Mouse (Mus musculus): ENCODE results near the gene Raly. TPM values are rescaled to one million over a fixed set of nuclear protein-coding genes. Genes with fewer than 3 reads are reported as not detected.

Gene Raly
- polyA plus RNA-seq, 1 experiment from 2014 or later = 63.5 TPM

- H3K9me3 ChIP-seq (replicated peaks; ENCODE audit: control insufficient read depth, low read length) = no peaks in the 10 kb centered on the region
- H3K4me1 ChIP-seq (ENCODE audit: control insufficient read depth, insufficient read depth, low read length) = no peaks in the 10 kb centered on the region
- no peak overlapping the region for H3K4me2 ChIP-seq
- H3K4me3 ChIP-seq (ENCODE audit: low read depth, low read length) = no peak overlapping the region
- no peaks in the 10 kb centered on the region for H3K36me3 ChIP-seq (ENCODE audit: control insufficient read depth, insufficient read depth, low read length)
- H3K27me3 ChIP-seq (ENCODE audit: control insufficient read depth, insufficient read depth, low read length) = no peaks in the 10 kb centered on the region
- ATAC-seq (replicated peaks; ENCODE audit: insufficient number of reproducible peaks, low FRiP score, low TSS enrichment) = no peak
- no peak overlapping the region for H3K9ac ChIP-seq (ENCODE audit: low read depth, low read length)
- no peak overlapping the region for H3K27ac ChIP-seq (ENCODE audit: low read depth, low read length)
Observed at GRCm38 (mm10) chr2:154848086-154848485, 57.2 kb downstream of the Raly start.

- Histone ChIP-seq H3K27ac (ENCODE audit: low read depth, low read length) (no peak overlapping the region), H3K36me3 (ENCODE audit: control insufficient read depth, insufficient read depth, low read length) (peaks cover 9% of the 10 kb centered on the region), H3K9ac (ENCODE audit: low read depth, low read length) (no peak overlapping the region), H3K4me3 (ENCODE audit: low read depth, low read length) (no peak overlapping the region), H3K4me2 (no peak overlapping the region), H3K9me3 (replicated peaks; ENCODE audit: control insufficient read depth, low read length) (no peaks in the 10 kb centered on the region), H3K27me3 (ENCODE audit: control insufficient read depth, insufficient read depth, low read length) (no peaks in the 10 kb centered on the region), H3K4me1 (ENCODE audit: control insufficient read depth, insufficient read depth, low read length) (peaks cover 9% of the 10 kb centered on the region)
- ATAC-seq (replicated peaks; ENCODE audit: insufficient number of reproducible peaks, low FRiP score, low TSS enrichment) = no peak
- 80% methylated on average over 1 of the region's 1 CpGs for WGBS (ENCODE audit: insufficient replicate concordance)
Observed at GRCm38 (mm10) chr2:154855383-154855782, 64.5 kb downstream of the Raly start.

GRCm38 (mm10) chr2:154863672-154864071 is 72.8 kb downstream of the Raly start:
- 93% methylated on average over 13 of the region's 13 CpGs for WGBS (ENCODE audit: insufficient replicate concordance)
- Histone ChIP-seq H3K9me3 (replicated peaks; ENCODE audit: control insufficient read depth, low read length) (no peaks in the 10 kb centered on the region), H3K27me3 (ENCODE audit: control insufficient read depth, insufficient read depth, low read length) (no peaks in the 10 kb centered on the region), H3K9ac (ENCODE audit: low read depth, low read length) (no peak overlapping the region), H3K4me1 (ENCODE audit: control insufficient read depth, insufficient read depth, low read length) (no peaks in the 10 kb centered on the region), H3K4me3 (ENCODE audit: low read depth, low read length) (no peak overlapping the region), H3K27ac (ENCODE audit: low read depth, low read length) (no peak overlapping the region), H3K4me2 (no peak overlapping the region), H3K36me3 (ENCODE audit: control insufficient read depth, insufficient read depth, low read length) (peaks cover 30% of the 10 kb centered on the region)
- no peak for ATAC-seq (replicated peaks; ENCODE audit: insufficient number of reproducible peaks, low FRiP score, low TSS enrichment)

- 72% methylated on average over 3 of the region's 3 CpGs for WGBS (ENCODE audit: insufficient replicate concordance)
- Histone ChIP-seq H3K9me3 (replicated peaks; ENCODE audit: control insufficient read depth, low read length) (no peaks in the 10 kb centered on the region), H3K27ac (ENCODE audit: low read depth, low read length) (no peak overlapping the region), H3K9ac (ENCODE audit: low read depth, low read length) (no peak overlapping the region), H3K27me3 (ENCODE audit: control insufficient read depth, insufficient read depth, low read length) (no peaks in the 10 kb centered on the region), H3K4me3 (ENCODE audit: low read depth, low read length) (no peak overlapping the region), H3K4me1 (ENCODE audit: control insufficient read depth, insufficient read depth, low read length) (no peaks in the 10 kb centered on the region), H3K4me2 (no peak overlapping the region), H3K36me3 (ENCODE audit: control insufficient read depth, insufficient read depth, low read length) (peaks cover 31% of the 10 kb centered on the region)
- no peak for ATAC-seq (replicated peaks; ENCODE audit: insufficient number of reproducible peaks, low FRiP score, low TSS enrichment)
Observed at GRCm38 (mm10) chr2:154865696-154866095, 74.8 kb downstream of the Raly start.

GRCm38 (mm10) chr2:154868106-154868505 is 77.2 kb downstream of the Raly start:
- 100% methylated on average over 1 of the region's 1 CpGs for WGBS (ENCODE audit: insufficient replicate concordance)
- Histone ChIP-seq H3K27ac (ENCODE audit: low read depth, low read length) (no peak overlapping the region), H3K4me3 (ENCODE audit: low read depth, low read length) (no peak overlapping the region), H3K27me3 (ENCODE audit: control insufficient read depth, insufficient read depth, low read length) (no peaks in the 10 kb centered on the region), H3K4me1 (ENCODE audit: control insufficient read depth, insufficient read depth, low read length) (no peaks in the 10 kb centered on the region), H3K36me3 (ENCODE audit: control insufficient read depth, insufficient read depth, low read length) (peaks cover 36% of the 10 kb centered on the region), H3K4me2 (no peak overlapping the region), H3K9me3 (replicated peaks; ENCODE audit: control insufficient read depth, low read length) (no peaks in the 10 kb centered on the region), H3K9ac (ENCODE audit: low read depth, low read length) (no peak overlapping the region)
- no peak for ATAC-seq (replicated peaks; ENCODE audit: insufficient number of reproducible peaks, low FRiP score, low TSS enrichment)

- no peak overlapping the region for H3K4me2 ChIP-seq
- no peak for ATAC-seq (replicated peaks; ENCODE audit: insufficient number of reproducible peaks, low FRiP score, low TSS enrichment)
- H3K4me3 ChIP-seq (ENCODE audit: low read depth, low read length) = no peak overlapping the region
- no peaks in the 10 kb centered on the region for H3K27me3 ChIP-seq (ENCODE audit: control insufficient read depth, insufficient read depth, low read length)
- no peaks in the 10 kb centered on the region for H3K9me3 ChIP-seq (replicated peaks; ENCODE audit: control insufficient read depth, low read length)
- no peak overlapping the region for H3K27ac ChIP-seq (ENCODE audit: low read depth, low read length)
- H3K4me1 ChIP-seq (ENCODE audit: control insufficient read depth, insufficient read depth, low read length) = no peaks in the 10 kb centered on the region
- H3K9ac ChIP-seq (ENCODE audit: low read depth, low read length) = no peak overlapping the region
- H3K36me3 ChIP-seq (ENCODE audit: control insufficient read depth, insufficient read depth, low read length) = peaks cover 26% of the 10 kb centered on the region
Observed at GRCm38 (mm10) chr2:154869954-154870641, 79.2 kb downstream of the Raly start.

- Histone ChIP-seq H3K9me3 (replicated peaks; ENCODE audit: control insufficient read depth, low read length) (no peaks in the 10 kb centered on the region), H3K4me1 (ENCODE audit: control insufficient read depth, insufficient read depth, low read length) (no peaks in the 10 kb centered on the region), H3K9ac (ENCODE audit: low read depth, low read length) (no peak overlapping the region), H3K27ac (ENCODE audit: low read depth, low read length) (no peak overlapping the region), H3K4me2 (no peak overlapping the region), H3K36me3 (ENCODE audit: control insufficient read depth, insufficient read depth, low read length) (peaks cover 19% of the 10 kb centered on the region), H3K4me3 (ENCODE audit: low read depth, low read length) (no peak overlapping the region), H3K27me3 (ENCODE audit: control insufficient read depth, insufficient read depth, low read length) (no peaks in the 10 kb centered on the region)
- ATAC-seq (replicated peaks; ENCODE audit: insufficient number of reproducible peaks, low FRiP score, low TSS enrichment) = no peak
- WGBS (ENCODE audit: insufficient replicate concordance) = 88% methylated on average over 2 of the region's 2 CpGs
Observed at GRCm38 (mm10) chr2:154876621-154877020, 85.7 kb downstream of the Raly start.

GRCm38 (mm10) chr2:154891585-154891984 is 100.7 kb downstream of the Raly start:
- Histone ChIP-seq H3K27ac (ENCODE audit: low read depth, low read length) (no peak overlapping the region), H3K9me3 (replicated peaks; ENCODE audit: control insufficient read depth, low read length) (no peaks in the 10 kb centered on the region), H3K4me3 (ENCODE audit: low read depth, low read length) (peak overlapping the region; percentile 71), H3K27me3 (ENCODE audit: control insufficient read depth, insufficient read depth, low read length) (no peaks in the 10 kb centered on the region), H3K9ac (ENCODE audit: low read depth, low read length) (peak overlapping the region; percentile 93), H3K4me1 (ENCODE audit: control insufficient read depth, insufficient read depth, low read length) (peaks cover 5% of the 10 kb centered on the region; the same call in 1 of the 2 replicates), H3K4me2 (peak overlapping the region; percentile 90), H3K36me3 (ENCODE audit: control insufficient read depth, insufficient read depth, low read length) (peaks cover 7% of the 10 kb centered on the region; the same call in 1 of the 2 replicates)
- no peak for ATAC-seq (replicated peaks; ENCODE audit: insufficient number of reproducible peaks, low FRiP score, low TSS enrichment)
- 14% methylated on average over 2 of the region's 2 CpGs for WGBS (ENCODE audit: insufficient replicate concordance)
